Mouse (Mus musculus) induced T-regulatory cell, adult 2 months (primary cell): ENCODE data around the gene Mul1.
"Not testable (repeated sequence)": the region's sequence is repeated elsewhere in the genome, so short reads cannot be mapped to it uniquely, and the experiment has no call there.

Experiments
- DNase-seq: peaks from one replicate; pipeline ENCODE4 v3.0.0-alpha.2; 2012; ENCODE audit warnings: low read depth

Gene Mul1

GRCm38 (mm10) chr4:138434347-138435316 is at the start of gene Mul1:
Gene Mul1, plus strand, starts transcription at chr4:138434671.
- DNase-seq, result peak; percentile 96

GRCm38 (mm10) chr4:138393703-138394102 is 40.8 kb upstream of the Mul1 start:
- DNase-seq, result no peak

- no peak for DNase-seq
Measured at GRCm38 (mm10) chr4:138395087-138395970, 39.1 kb upstream of the Mul1 start.

GRCm38 (mm10) chr4:138395971-138396645 is 38.4 kb upstream of the Mul1 start, which contains the start of gene Fam43b:
Gene Fam43b, minus strand, starts transcription at chr4:138396528.
- DNase-seq, result no peak

GRCm38 (mm10) chr4:138396711-138397110 is 37.8 kb upstream of the Mul1 start:
- DNase-seq, result no peak

- peak; percentile 63 for DNase-seq
Measured at GRCm38 (mm10) chr4:138404806-138405205, 29.7 kb upstream of the Mul1 start.

GRCm38 (mm10) chr4:138407479-138408194 is 26.8 kb upstream of the Mul1 start:
- DNase-seq, result peak; percentile 82

- no peak for DNase-seq
Measured at GRCm38 (mm10) chr4:138411011-138411410, 23.5 kb upstream of the Mul1 start.

GRCm38 (mm10) chr4:138411504-138412121 is 22.9 kb upstream of the Mul1 start:
- DNase-seq, result no peak

- DNase-seq, result no peak
Measured at GRCm38 (mm10) chr4:138414725-138415124, 19.7 kb upstream of the Mul1 start.

- DNase-seq, result peak; percentile 33
Measured at GRCm38 (mm10) chr4:138415991-138416390, 18.5 kb upstream of the Mul1 start.

GRCm38 (mm10) chr4:138416414-138416813 is 18.1 kb upstream of the Mul1 start:
- DNase-seq, result no peak

- no peak for DNase-seq
Measured at GRCm38 (mm10) chr4:138417882-138418281, 16.6 kb upstream of the Mul1 start.

- DNase-seq, result no peak
Measured at GRCm38 (mm10) chr4:138418340-138418957, 16.0 kb upstream of the Mul1 start.

- no peak for DNase-seq
Measured at GRCm38 (mm10) chr4:138425028-138425427, 9.4 kb upstream of the Mul1 start.

- DNase-seq, result not testable (repeated sequence)
Measured at GRCm38 (mm10) chr4:138425604-138426003, 8.9 kb upstream of the Mul1 start.

- peak; percentile 87 for DNase-seq
Measured at GRCm38 (mm10) chr4:138426778-138427705, 7.4 kb upstream of the Mul1 start.

GRCm38 (mm10) chr4:138429778-138430177 is 4.7 kb upstream of the Mul1 start:
- DNase-seq, result peak; percentile 66

GRCm38 (mm10) chr4:138431340-138431739 is 3.1 kb upstream of the Mul1 start:
- no peak for DNase-seq
